Mouse (Mus musculus) E14TG2a.4 (cell line): Measurements from ENCODE around the gene Mybl2.

Experiments
- CTCF ChIP-seq: conservative IDR thresholded peaks from 2 replicates; pipeline ENCODE4 v1.5.1; 2014; ENCODE audit warnings: low read length
- POU5F1 ChIP-seq: IDR thresholded peaks from 2 replicates; pipeline ENCODE4 v1.6.1; 2014; ENCODE audit warnings: low read length, borderline replicate concordance

DNA sequence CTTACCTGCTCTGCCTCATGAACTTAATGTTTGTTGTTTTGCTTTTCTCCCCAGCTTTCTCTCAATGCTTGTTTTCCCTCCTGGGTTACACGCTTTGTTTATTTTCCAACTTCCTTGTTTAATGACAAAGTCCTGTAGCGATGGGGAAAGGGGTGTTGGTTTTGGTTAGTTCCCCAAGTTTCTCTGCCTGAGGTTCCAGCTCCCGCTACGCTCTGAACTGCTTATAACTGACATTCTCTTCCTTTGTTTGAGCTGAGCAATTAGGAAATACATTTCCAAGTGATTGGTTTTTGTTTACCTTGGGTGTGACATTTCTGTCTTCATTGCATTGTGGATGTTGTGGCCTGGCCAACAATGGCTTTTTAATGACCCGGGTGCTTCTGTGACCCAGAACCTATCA is 46.1 kb downstream of the Mybl2 start:
- TF ChIP-seq CTCF (no peak), POU5F1 (no peak)
